Mouse (Mus musculus) left cerebral cortex, adult 9 months (tissue): Measurements from ENCODE around the gene Gpx5.

Experiments used
- DNase-seq, 2 experiments: peaks; one replicate each; pipeline ENCODE4 v3.0.0; 2022; ENCODE audit warnings: low spot score in 2 of 2

Gene Gpx5

DNA sequence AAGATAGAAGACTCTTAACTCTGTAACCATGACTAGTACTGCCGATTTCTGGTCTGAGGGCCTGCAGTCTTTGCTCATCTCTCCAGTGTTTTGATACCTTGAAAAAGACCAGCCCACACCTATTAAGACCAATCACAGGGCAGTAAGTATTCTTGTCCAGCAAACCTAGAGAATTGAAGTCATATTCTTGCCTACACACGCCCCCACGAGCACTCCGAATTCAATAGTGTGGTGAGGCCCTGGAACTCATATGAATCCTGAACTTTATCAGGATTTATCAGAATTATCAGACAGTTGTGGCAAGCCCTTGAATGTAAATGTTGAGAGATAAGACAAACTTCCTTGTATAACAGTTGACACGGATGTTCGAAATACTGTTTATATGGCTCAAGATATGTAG lies at the start of gene Gpx5:
Gene Gpx5 (minus strand): TSS at position 101 of the 400 bp plus-strand sequence.
- no peak for DNase-seq

DNA sequence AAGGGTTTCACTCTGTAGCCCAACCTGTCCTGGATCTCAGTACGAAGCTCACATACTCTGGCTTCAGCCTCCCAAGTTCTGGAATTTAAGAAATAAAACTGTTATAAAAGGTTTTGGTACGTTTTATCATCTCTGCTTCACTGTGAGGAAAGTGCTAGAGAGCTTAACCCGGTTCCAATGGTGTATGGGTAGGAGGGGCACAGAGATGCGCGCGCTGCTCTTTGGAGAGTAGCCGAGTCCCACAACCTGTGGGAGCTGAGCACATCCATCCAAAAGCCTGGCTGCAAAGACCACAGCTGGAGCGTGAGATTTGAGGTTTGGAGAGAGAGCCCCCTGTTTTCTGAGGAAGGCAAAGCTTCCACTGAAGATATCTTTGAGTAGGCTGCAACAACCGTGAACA lies 34.9 kb upstream of the Gpx5 start:
- no peak for DNase-seq

DNA sequence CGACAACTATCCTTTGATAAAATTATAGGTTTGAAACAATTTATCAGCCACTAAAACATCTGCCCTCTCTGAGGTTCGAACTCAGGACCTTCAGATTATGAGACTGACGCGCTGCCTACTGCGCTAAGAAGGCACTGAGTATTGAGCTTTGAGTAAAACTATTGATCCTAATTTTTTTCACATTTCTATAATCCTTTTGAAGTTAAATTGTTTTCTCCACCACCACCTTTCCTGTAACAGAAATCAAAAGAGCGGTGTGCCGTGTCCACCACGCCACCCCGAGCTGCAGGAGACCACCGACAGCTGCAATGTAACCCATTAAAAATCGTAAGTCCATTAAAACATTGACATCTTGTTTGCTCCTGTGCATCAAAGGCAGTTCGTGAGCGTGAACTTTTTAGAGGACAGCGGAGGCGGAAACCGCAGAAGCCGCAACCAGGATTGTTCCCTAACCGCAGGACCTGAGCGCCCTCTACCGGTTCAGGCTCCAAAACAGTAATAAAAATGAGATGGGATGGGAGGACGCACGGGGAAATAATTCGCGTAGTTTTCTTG lies 34.2 kb upstream of the Gpx5 start:
- peak in 1 of 2 experiments; percentile 80 for DNase-seq

DNA sequence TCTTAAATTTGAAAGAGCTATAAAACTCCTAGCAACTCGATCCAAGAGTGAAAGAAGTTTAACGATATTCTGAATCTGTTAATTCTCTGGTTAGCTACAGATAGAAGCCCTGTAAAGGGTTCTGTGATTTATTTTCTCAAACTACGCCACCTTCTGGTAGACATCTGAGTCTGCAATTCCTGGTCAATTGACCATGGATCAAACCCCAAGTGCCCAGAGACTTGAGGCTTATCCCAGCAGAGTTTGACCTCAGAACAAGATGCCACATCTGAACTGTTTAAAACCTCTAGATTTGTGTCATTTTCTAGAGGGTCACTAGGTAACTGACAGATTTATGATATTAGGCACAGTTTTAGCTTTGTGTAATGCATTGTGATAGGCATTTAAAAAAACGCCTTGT lies 33.7 kb upstream of the Gpx5 start:
- no peak for DNase-seq

DNA sequence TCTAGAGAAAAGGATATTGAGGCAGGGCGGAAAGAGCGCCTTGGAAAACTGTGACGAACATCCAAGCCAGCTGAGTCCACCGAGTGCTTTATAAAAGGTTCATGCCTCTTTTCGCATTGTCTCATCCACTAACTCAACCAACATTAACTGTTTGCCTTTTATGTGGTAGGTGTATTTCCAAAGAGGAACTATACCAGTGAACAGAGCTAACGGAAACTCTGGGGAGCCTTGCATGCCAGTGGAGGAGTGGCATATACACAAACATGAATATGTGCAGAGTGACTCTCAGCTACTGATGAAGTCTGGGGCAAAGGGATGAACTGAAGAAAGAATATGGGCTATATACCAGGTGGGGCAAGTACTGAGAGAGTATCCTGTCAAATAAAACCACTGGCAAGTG lies 30.9 kb upstream of the Gpx5 start:
- DNase-seq = no peak

DNA sequence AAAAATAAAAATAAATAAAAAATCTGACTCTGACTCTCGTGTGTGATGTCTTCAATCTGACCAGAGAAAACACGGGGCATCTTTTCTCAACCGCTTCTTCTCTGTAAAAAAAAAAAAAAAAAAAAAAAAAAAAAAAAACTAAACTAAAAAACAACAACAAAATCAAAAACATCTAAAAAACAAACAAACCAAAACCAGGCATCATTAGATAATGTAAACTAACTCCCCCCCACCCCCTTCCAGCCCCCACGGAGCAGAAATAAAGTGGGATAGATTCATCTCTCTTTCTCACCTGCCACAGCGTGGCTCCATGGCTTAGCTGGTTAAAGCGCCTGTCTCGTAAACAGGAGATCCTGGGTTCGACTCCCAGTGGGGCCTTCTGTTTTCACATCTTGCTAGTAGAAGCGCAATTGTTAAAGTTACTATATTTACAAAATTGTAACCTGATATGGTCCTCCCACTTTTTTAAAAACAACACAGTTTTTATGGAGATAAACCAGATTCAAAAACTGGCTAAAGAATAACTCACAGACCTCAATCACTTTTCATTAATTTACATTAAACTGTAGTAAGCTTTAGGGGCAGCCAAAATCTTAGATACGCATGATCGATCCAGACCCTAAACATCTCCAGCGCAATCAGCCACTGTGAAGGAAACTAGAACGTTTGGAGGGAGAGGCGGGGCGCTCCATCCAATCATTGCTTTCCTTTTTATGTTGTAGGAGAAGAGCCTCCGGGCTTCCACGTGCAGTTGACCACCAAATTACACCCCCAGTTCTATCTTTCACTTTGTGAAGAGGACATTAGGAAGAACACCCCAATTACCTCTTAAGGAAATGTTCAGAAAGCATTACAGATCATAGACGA lies 30.2 kb upstream of the Gpx5 start:
- peak in 1 of 2 experiments; percentile 56 for DNase-seq

DNA sequence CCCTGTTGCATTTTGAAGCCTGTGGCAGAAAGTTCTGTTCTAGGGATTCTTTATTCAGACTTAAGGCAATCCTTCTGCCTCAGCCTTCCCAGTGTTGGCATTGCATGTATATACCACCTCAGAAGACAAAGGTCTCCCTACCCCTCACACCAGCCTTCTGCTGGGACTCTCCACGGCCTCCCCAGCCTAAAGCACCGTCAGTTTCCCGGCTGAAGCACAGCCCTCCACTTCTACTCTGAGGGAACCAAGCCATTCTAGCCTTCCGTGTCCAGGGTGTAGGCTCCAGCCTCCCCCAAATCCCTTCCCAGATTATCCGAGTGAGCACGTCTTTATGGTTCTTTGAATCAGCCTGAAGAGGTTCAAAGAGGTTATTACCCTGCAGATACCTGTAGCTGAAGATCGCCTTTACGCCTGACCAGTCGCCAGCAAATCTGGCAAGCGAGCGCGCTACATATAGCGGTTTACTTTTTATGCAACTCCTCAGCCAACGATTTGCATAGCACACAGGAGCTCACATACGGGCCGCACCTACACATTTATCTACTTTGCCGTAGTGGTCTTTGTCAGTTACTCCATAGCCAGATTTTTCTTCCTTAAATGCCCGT lies 29.5 kb upstream of the Gpx5 start:
- DNase-seq = no peak

DNA sequence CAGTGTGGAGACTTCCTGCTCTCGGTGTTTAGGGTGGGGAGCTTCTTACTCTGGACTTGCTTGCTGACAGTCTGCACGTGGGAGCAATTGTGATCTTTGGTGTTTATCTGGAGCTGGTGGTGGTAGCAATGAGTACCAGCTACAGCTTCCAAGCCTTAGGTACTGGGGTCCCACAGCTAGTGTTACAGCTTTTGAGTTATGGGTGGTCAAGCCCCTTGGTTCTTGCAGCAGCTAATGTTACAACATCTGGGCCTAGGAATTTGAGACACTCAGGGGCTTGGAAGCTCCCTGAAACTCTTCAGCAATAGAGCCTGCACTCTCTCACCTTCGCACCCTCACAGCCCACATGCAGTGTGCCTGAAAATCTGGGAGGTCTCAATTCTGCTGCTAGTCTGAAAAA lies 27.7 kb upstream of the Gpx5 start:
- DNase-seq = no peak

DNA sequence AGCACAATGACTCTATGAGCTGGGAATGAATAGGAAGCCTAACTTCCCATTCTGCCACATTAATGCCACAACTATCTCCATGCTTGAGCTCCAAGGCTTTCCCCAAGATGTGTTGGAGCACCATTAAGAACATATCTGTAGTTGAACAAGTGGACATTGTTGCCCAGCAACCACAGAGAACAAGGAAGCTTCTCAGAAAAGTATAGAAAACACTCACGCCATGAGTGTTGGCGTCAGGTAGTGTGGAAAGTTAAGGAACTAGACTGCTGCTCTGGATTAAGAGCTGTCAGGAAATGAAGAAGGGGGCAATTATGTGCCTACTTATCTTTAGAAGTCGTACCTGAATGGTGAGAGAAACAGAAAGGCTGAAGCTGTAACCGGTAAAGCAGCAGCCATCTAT lies 21.4 kb upstream of the Gpx5 start:
- DNase-seq = no peak

DNA sequence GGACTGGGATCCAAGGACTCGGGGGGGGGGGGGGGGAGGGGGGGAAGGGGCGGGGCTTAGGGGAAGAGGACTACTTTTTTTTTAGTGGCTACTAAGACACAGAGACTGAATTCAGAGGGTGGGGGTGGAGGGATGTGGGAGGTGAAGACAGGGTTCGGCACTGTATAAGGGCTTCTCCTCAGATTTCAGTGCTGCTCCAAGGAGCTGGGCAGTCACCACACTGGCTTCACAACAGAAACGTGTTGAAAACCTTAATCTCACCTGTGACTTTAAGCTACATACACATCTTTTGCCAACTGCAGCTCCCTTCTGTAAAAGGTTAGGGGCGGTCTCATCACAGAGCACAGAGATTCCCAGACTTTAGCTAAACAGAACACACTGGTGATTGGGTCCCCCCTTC lies 20.3 kb upstream of the Gpx5 start:
- DNase-seq = no peak

DNA sequence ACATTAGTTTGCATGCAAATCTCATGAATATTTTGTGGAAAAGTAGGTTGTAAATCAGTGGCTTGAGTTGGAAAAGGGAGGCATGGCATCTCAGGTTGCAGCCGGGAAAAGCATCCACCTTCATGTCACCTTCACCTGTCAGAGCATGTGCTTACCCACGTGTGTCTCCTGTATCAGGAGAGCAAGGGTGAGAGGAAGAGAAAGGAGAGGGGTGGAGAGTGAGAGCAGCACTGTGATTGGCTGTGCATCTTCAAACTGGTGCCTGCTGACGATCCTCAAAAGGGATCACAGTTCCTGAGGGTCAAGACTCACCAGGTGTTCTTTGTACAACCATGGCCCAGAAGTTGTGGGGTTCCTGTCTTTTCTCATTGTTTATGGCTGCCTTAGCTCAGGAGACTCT lies 19.4 kb upstream of the Gpx5 start, which contains the start of gene Gpx6:
Gene Gpx6 (plus strand): TSS at position 200 of the 400 bp plus-strand sequence.
- DNase-seq = no peak

DNA sequence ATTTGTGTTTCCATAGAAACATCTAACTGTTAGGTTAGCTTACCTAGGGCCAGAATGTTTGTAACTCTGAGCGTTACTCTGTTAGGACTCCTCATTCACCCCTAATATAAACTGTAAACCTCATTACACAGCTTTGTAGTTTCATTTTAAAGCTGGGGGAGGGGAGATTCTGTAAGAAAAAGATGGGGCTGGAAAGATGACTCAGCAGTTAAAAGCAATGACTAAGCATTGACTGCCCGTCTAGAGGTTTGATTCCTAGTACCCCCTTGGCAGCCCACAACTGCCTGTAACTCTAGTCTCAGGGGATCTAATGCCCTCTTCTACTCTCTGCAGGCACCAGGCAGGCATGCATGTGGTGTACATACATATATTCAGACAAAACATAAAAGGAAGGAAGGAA lies 17.3 kb upstream of the Gpx5 start:
- DNase-seq = no peak

DNA sequence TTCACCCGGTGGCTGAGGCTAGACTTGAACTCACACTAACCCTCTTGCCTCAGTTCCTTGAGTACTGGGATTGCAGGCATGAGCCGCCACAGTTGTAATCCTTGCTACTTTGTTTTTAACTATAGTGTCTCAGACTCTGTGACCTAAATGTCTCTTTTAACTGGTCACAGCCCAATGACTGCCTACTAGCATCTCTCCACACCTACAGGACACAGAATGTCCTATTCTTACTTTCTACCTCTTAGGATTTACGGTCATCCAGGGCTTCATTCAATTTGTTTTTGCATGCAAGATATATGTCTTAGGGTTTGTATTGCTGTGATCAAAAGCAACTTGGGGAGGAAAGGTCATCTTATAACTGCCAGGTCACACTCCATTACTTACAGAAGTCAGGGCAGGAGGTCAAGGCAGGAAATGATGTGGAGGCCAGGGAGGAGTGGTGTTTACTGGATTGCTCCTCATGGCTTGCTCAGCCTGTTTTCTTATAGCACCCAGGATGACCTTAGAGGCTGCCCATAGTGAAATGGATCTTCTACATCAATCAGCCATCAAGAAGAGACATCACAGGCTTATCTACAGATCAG lies 12.0 kb upstream of the Gpx5 start:
- DNase-seq = no peak

DNA sequence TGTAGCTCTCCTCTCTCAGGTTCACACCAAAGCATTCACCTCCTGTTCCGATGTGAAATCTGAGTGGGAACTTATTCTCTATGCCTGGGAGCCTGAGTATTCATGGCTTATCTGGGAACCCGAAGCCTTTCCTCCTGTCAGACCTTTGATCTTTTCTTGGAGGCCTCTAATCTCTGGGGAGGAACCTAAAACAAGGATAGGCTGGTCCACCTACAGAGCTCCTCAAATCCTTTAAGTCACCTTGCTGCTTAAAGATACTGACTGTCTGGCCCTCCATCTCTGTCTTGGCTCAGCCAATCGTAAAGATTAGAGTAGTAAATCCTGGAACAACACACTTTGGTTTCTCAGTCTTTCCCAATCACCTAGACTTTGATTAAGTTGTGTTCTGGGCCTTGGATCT lies 6.0 kb upstream of the Gpx5 start:
- DNase-seq = no peak

DNA sequence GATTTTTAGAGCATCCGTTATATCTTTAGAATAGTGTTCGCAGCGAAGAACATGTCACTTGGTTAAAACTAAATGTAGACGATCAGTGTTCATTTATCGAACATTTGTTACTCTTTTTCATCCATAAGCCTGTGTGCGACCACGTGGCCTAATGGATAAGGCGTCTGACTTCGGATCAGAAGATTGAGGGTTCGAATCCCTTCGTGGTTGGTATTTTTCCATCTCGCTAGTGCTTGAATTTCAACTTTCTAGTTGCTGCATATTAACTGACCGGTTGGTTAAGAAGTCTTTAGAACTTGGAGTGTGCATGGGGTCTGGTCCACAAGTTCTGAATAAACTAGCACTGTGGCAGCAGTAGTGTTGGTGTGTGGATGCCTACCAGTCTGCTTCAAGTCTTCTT lies 13.0 kb downstream of the Gpx5 start:
- peak; percentile 56 to 93 for DNase-seq

DNA sequence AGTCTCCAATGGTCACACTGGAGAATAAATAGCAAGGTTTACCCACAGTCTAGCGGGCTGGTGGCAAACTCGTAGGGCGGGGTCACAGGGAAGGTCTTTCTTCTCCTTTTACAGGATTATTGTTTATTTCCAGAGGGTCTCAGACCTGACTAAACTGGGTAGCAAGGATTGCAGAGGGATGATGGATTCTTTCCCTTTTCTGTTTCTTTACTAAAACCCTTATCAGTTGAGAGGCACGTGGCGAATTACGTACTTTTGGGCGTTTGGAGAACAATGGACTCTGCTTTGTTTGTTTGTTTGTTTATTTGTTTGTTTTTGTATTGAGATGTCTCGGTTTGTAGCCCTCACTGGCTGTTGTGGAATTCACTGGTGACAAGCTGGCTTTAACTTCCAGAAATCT lies 13.5 kb downstream of the Gpx5 start:
- no peak for DNase-seq

DNA sequence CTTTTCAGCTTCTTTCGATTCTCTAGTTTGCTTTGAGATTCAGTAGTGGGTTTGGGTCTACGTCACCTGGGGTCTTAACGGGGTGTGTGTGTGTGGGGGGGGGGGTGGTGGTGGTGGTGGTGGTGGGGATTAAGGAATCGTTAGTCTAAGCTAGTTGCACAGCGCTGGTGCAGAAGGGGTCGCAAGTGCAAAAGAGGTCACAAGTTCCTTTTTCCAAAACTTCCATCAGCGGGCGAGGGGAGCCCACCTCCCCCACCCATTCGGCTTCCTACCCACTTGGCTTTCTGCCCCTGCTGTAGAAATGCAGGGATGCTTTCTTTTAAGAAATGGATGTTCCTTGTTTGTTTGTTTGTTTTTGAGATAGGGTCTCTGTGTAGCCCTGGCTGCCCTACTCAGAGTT lies 16.0 kb downstream of the Gpx5 start:
- DNase-seq = no peak

DNA sequence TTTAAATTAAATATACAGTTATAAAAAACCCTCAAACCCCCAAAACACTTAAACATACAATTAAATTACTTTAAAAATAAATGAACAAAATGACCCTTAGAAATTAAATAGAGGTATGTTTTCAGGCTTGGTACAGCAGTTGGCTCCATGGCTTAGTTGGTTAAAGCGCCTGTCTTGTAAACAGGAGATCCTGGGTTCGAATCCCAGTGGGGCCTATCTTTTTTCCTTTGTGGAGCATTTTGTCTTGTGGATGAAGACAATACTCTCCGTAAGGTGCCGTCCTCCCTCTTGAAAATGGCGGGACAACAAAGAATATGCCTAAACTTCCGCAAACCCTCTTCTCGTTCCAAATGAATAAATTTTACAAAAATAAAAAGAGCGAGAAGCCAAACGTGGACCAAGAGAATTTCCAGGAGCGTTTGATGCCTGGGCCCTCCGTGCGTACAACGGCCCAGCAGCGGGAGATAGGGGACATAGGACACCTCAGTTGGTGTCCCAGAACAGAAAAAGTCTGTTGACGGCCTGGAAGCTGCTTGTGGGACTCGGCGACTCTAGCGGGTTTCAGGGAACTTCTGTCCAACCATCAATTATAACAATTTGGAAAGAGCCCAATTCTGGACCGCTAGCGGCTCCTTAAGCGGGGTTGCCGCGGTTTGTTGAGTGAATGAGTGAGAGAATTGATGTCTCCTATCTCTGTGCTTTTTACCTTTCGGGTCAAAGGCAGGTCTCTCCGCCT lies 16.5 kb downstream of the Gpx5 start:
- peak in 1 of 2 experiments; percentile 93 for DNase-seq

DNA sequence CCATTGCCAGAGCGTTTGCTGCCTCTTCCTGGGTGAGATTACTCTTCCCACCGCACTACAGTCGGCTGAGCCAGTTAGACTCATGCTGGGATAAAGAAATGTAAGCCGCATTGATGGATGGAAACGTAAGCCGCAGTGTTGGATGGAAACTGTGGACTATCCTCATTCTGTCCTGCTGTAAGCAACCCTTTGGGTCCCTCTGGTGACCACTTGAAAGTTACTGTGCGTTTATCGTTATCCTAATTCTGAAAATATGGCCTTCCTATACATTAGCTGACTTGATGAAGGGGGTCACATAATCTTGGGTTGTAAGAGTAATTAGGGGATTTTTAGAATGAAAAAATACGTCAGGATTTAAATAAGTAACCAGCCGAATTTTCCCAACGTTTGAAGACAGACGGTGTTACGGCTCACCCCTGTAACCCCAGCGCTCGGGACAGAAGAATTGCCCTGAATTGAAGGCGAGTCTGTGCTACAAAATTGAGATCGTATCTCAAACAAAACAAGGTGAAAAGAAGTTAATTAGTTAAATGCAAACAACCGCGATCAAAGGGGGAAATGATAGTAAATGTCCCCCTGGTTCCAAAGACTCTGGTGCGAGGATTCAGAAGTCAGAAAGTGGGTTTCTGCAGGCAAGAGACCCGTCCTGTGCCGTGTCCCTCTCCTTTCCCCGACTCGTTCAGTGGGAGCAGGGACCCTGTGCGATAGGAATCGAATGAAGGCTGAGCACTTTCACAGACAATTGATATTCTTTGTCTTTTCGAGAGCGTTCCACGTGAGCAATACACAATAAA lies 17.3 kb downstream of the Gpx5 start:
- DNase-seq = peak in 1 of 2 experiments; percentile 43

DNA sequence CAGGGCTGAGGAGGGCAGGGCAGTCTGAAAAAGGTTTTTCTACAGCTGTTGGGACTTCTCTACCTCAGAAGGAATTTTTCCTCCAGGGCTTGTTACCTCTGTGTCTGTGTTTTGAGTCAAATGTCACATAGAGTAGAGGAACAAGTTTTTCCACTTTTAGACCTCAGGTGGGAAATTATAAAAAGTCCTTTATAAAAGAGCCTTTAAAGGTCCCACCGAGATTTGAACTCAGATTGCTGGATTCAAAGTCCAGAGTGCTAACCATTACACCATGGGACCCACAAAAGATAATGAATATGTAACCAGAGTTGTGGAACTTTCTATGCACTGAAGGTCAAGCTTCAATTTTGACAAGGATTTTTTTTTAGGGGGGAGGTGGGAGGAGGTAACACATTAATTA lies 24.3 kb downstream of the Gpx5 start:
- no peak for DNase-seq

DNA sequence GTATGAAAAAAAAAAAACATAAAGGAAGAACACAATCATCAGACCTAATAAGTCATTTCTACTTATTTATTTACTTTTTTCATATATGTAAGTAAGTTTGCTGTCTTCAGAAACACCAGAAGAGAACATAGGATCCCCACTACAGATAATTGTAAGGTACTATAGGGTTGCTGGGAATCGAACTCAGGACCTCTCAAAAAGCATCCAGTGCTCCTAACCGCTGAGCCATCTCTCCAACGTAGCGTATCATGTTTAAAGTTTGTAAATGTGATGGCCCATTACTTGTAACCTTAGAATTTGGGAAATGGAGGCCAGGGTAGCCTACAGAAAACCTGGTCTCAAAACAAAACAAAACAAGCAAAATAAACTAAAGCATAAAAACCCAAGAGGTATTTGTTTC lies 25.0 kb downstream of the Gpx5 start:
- no peak for DNase-seq
